Mouse (Mus musculus): ENCODE data around the gene Cdh23.

DNA sequence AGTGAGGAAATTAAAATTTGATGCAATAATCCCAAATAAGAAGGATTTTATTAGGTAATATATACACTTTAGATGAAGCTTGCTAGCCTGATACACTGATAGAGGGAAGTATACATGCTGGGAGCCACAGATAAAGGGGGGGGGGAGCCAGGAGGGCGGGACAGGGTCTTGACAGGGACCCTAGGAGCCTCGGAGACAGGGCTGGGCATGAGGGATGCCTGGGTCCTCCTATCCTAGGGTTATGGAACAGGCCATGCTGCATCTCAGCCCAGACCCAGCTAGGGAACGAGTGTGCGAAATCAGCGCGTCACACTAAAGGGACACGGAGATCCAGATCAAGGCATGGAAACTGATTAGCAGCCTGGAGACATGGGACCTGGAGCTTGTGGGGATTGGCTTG, 168.3 kb downstream of the Cdh23 start:
- no peak for TF ChIP-seq POLR2A (IDR thresholded peaks at IDR 0.05; ENCODE audit: borderline replicate concordance, low read depth, low read length)
- no peak for TF ChIP-seq CTCF (IDR thresholded peaks at IDR 0.05; ENCODE audit: low read depth, low read length)

All from bone marrow macrophage, adult 2 months (primary cell).